Mouse (Mus musculus) urinary bladder, postnatal 0 days (tissue): ENCODE measurements around the gene Fen1. TPM values are rescaled to one million over a fixed set of nuclear protein-coding genes. Genes with fewer than 3 reads are reported as not detected.

Experiments used
- microRNA-seq: library from miRNA; unstranded; fragments of <30 nt; microRNA quantifications from one replicate; pipeline ENCODE4, GENCODE M21; 2016
- polyA plus RNA-seq: library from polyadenylated mRNA; unstranded; fragments of >200 nt; fragmentation: Nextera tagmentation; extraction: Ambion mirVana; gene quantifications from 2 replicates; pipeline ENCODE4 v1.2.1, GENCODE M21; 2015

Fen1 gene
- polyA plus RNA-seq = 19.4 and 26.8 TPM in 2 replicates

GRCm38 (mm10) chr19:10203848-10204615, at the start of gene Fen1, which contains the start of gene Tmem258:
Gene Fen1 (minus strand): TSS chr19:10204169.
Gene Tmem258 (plus strand): TSS chr19:10204014.

GRCm38 (mm10) chr19:10240654-10241305, 36.8 kb upstream of the Fen1 start, which contains the start of gene Myrf:
Gene Myrf (minus strand): TSS chr19:10240748.

GRCm38 (mm10) chr19:10182670-10183298, 21.2 kb downstream of the Fen1 start, which contains the start of gene Fads1:
Gene Fads1 (plus strand): TSS chr19:10182888.

Small RNAs within 50 kb of the gene (microRNA-seq; reads per million reads assigned to microRNA genes)
- gene Mir6993 = not detected

Other genes starting within 250 kb of the Fen1 start
- gene Fth1, start 223.6 kb downstream of the Fen1 start, polyA plus RNA-seq = 2,599 and 3,932 TPM in 2 replicates
- 1.1 and 1.7 TPM in 2 replicates for gene Best1, start 202.5 kb downstream of the Fen1 start, polyA plus RNA-seq
- 26.0 and 27.5 TPM in 2 replicates for gene Rab3il1, start 202.5 kb downstream of the Fen1 start, polyA plus RNA-seq
- 15.8 and 24.5 TPM in 2 replicates for gene Fads3, start 162.6 kb downstream of the Fen1 start, polyA plus RNA-seq
- gene Fads2, start 102.4 kb downstream of the Fen1 start, polyA plus RNA-seq = 125 and 166 TPM in 2 replicates
- gene Fads1, start 21.3 kb downstream of the Fen1 start, polyA plus RNA-seq = 71.0 and 115 TPM in 2 replicates
- 331 and 348 TPM in 2 replicates for gene Tmem258, start 155 bp downstream of the Fen1 start, polyA plus RNA-seq
- 4.5 and 5.0 TPM in 2 replicates for gene Myrf, start 36.6 kb upstream of the Fen1 start, polyA plus RNA-seq
- 1.2 and 1.3 TPM in 2 replicates for gene Dagla, start 100.7 kb upstream of the Fen1 start, polyA plus RNA-seq
- gene Syt7, start 184.9 kb upstream of the Fen1 start, polyA plus RNA-seq = 0.04 and 0.40 TPM in 2 replicates